ENCODE assay signal across 8 mouse cellular contexts in the genomic region with DNA sequence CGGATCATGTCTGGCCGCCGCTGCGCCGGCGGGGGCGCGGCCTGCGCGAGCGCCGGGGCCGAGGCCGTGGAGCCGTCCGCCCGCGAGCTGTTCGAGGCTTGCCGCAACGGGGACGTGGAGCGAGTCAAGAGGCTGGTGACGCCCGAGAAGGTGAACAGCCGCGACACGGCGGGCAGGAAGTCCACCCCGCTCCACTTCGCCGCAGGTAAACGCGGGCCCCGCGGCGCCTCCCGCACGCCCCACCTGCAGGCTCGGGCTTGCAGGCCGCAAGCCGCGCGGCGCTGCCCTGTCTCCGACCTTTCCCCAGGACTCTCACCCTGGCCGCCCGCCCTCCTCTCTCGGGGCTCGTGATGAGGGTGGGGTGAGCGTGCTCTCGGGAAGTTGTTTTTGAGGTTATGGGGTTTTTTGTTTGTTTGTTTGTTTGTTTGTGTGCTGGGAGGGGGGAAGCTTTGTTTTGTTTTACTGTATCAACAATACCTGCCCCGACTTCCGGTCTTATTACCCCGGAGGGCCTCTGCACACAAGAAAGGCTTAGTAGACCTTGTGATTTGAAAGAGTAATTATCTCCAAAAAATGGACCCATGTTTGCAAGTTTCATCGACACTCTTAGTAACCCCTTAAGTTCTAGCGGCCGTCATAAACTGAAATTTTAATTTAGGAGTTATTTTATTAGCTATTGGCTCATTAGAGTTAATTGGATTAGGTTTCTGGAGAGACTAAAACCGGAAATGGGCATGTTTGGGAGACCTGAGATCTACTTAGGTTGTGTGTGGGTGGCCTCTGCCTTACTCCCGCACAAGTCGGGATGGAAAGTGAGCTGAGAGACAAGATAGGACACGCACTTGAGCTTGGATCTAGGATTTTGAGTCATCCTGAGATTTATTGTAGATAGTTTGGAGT. TPM values are rescaled to one million over a fixed set of nuclear protein-coding genes. Genes with fewer than 3 reads are reported as not detected.
DNase-seq lines count a peak whose midpoint lies in the region; ATAC-seq and TF ChIP-seq lines count a peak whose summit lies in the region.

No protein-coding gene starts in this region.

- no peak for TF ChIP-seq CTCF in forebrain, postnatal 0 days (IDR thresholded peaks at IDR 0.05; ENCODE audit: low read depth)
- TF ChIP-seq CTCF in liver, postnatal 0 days (IDR thresholded peaks at IDR 0.05; ENCODE audit: low read depth), result no peak

- peaks cover 12% of the 10 kb centered on the region for H3K4me1 ChIP-seq in forebrain, postnatal 0 days (ENCODE audit: insufficient read depth)
- H3K4me1 ChIP-seq in intestine, embryonic 14.5 days (replicated peaks; ENCODE audit: control insufficient read depth, insufficient read depth, low read length), result peaks cover 16% of the 10 kb centered on the region
- peaks cover 13% of the 10 kb centered on the region for H3K4me1 ChIP-seq in liver, postnatal 0 days (ENCODE audit: insufficient read depth)
- H3K4me1 ChIP-seq in neural tube, embryonic 14.5 days (ENCODE audit: control insufficient read depth, insufficient read depth, low read length), result peaks cover 16% of the 10 kb centered on the region

- TF ChIP-seq EP300 in liver, postnatal 0 days (IDR thresholded peaks at IDR 0.05; ENCODE audit: low read depth), result no peak

- H3K36me3 ChIP-seq in forebrain, postnatal 0 days (ENCODE audit: insufficient read depth), result no peaks in the 10 kb centered on the region
- 0 out of 2 replicates have a peak, but pooled peaks cover 10% of the 10 kb centered on the region for H3K36me3 ChIP-seq in intestine, embryonic 14.5 days (ENCODE audit: control insufficient read depth, insufficient read depth, low read length)
- H3K36me3 ChIP-seq in liver, postnatal 0 days (replicated peaks; ENCODE audit: insufficient read depth, low read length), result 0 out of 2 replicates have a peak, but pooled peaks cover 2% of the 10 kb centered on the region
- no peaks in the 10 kb centered on the region for H3K36me3 ChIP-seq in neural tube, embryonic 14.5 days (ENCODE audit: control insufficient read depth, insufficient read depth, low read length)

- ATAC-seq in forebrain, postnatal 0 days, result peak; percentile 24; the same call in 1 of the 2 replicates
- ATAC-seq in intestine, embryonic 14.5 days (replicated peaks; ENCODE audit: low FRiP score, low TSS enrichment, low read depth), result peak; percentile 34
- peak; percentile 74 for ATAC-seq in liver, postnatal 0 days
- peak; percentile 3; the same call in 1 of the 2 replicates for ATAC-seq in neural tube, embryonic 14.5 days (ENCODE audit: low read depth)

- no peaks in the 10 kb centered on the region for H3K27me3 ChIP-seq in forebrain, postnatal 0 days (ENCODE audit: insufficient read depth, low read length)
- no peaks in the 10 kb centered on the region for H3K27me3 ChIP-seq in intestine, embryonic 14.5 days (replicated peaks; ENCODE audit: control insufficient read depth, insufficient read depth, low read length)
- no peaks in the 10 kb centered on the region for H3K27me3 ChIP-seq in liver, postnatal 0 days (ENCODE audit: insufficient read depth, low read length)
- H3K27me3 ChIP-seq in neural tube, embryonic 14.5 days (ENCODE audit: control insufficient read depth, insufficient read depth, low read length), result no peaks in the 10 kb centered on the region; the same call in 1 of the 2 replicates

- WGBS in forebrain, postnatal 0 days, result 2% methylated on average over 59 of the region's 62 CpGs
- WGBS in intestine, embryonic 14.5 days, result under 1% methylated on average over 54 of the region's 62 CpGs
- under 1% methylated on average over 60 of the region's 62 CpGs for WGBS in liver, postnatal 0 days (ENCODE audit: insufficient replicate concordance)
- WGBS in neural tube, embryonic 14.5 days, result under 1% methylated on average over 58 of the region's 62 CpGs

- H3K27ac ChIP-seq in forebrain, postnatal 0 days (ENCODE audit: low read depth, low read length), result peak overlapping the region; percentile 93
- peak overlapping the region; percentile 92 for H3K27ac ChIP-seq in intestine, embryonic 14.5 days (ENCODE audit: low read depth)
- H3K27ac ChIP-seq in liver, postnatal 0 days (ENCODE audit: low read depth), result peak overlapping the region; percentile 97
- H3K27ac ChIP-seq in neural tube, embryonic 14.5 days (ENCODE audit: low read depth, low read length), result peak overlapping the region; percentile 96

- peak; percentile 43 to 62 for DNase-seq in heart, adult 18-20 months
- DNase-seq in heart, postnatal 4 days, result no peak
- peak; percentile 52 for DNase-seq in brain, adult 2 months (ENCODE audit: low read depth, low spot score)
- DNase-seq in forebrain, postnatal 0 days, result peak; percentile 18
- peak; percentile 82 for DNase-seq in intestine, embryonic 14.5 days (ENCODE audit: low spot score)
- DNase-seq in liver, postnatal 0 days, result peak; percentile 69
- peak; percentile 78 for DNase-seq in thymus, postnatal 4 days

- H3K4me3 ChIP-seq in forebrain, postnatal 0 days (ENCODE audit: low read depth, low read length), result peak overlapping the region; percentile 98
- peak overlapping the region; percentile 98 for H3K4me3 ChIP-seq in intestine, embryonic 14.5 days (ENCODE audit: low read depth, low read length)
- peak overlapping the region; percentile 88 for H3K4me3 ChIP-seq in liver, postnatal 0 days (ENCODE audit: low read depth, low read length)
- peak overlapping the region; percentile 95 for H3K4me3 ChIP-seq in neural tube, embryonic 14.5 days (ENCODE audit: low read depth, low read length)

- H3K9me3 ChIP-seq in forebrain, postnatal 0 days (ENCODE audit: low read length), result no peaks in the 10 kb centered on the region
- no peaks in the 10 kb centered on the region for H3K9me3 ChIP-seq in intestine, embryonic 14.5 days (ENCODE audit: control insufficient read depth, low read length)
- H3K9me3 ChIP-seq in liver, postnatal 0 days (ENCODE audit: low read length), result no peaks in the 10 kb centered on the region
- H3K9me3 ChIP-seq in neural tube, embryonic 14.5 days (ENCODE audit: control insufficient read depth, low read length), result no peaks in the 10 kb centered on the region

- H3K9ac ChIP-seq in forebrain, postnatal 0 days, result peak overlapping the region; percentile 90
- H3K9ac ChIP-seq in intestine, embryonic 14.5 days (ENCODE audit: low read length), result peak overlapping the region; percentile 97
- H3K9ac ChIP-seq in liver, postnatal 0 days (replicated peaks), result peak overlapping the region; percentile 90
- H3K9ac ChIP-seq in neural tube, embryonic 14.5 days (replicated peaks; ENCODE audit: low read depth, low read length), result peak overlapping the region; percentile 97

- H3K4me2 ChIP-seq in forebrain, postnatal 0 days (ENCODE audit: low read depth), result peak overlapping the region; percentile 70
- H3K4me2 ChIP-seq in intestine, embryonic 14.5 days (ENCODE audit: low read length), result peak overlapping the region; percentile 66
- H3K4me2 ChIP-seq in liver, postnatal 0 days (ENCODE audit: low read depth, low read length), result peak overlapping the region; percentile 89
- peak overlapping the region; percentile 92 for H3K4me2 ChIP-seq in neural tube, embryonic 14.5 days (ENCODE audit: low read depth, low read length)

RNA-seq across cellular contexts. Expression of a gene that starts 0.8 kb away (rescaled TPM):
- total RNA-seq in heart, adult 18-20 months (2021), result 10 to 100 TPM; 71.9 to 80.4 TPM
- 100 to 1,000 TPM; 109 to 113 TPM for total RNA-seq in heart, postnatal 4 days (2021)
- 175 and 182 TPM in 2 replicates for total RNA-seq in forebrain, postnatal 0 days (2014; rRNA removed)
- 16.8 and 24.3 TPM in 2 replicates for polyA plus RNA-seq in forebrain, postnatal 0 days (2015; fragmentation: Nextera tagmentation; extraction: Ambion mirVana)
- 64.6 and 73.8 TPM in 2 replicates for polyA plus RNA-seq in intestine, embryonic 14.5 days (2014; fragmentation: Nextera tagmentation; extraction: Ambion mirVana)
- polyA plus RNA-seq in liver, postnatal 0 days (2015; fragmentation: Nextera tagmentation; extraction: Ambion mirVana), result 9.3 and 9.8 TPM in 2 replicates
- 71.2 and 86.2 TPM in 2 replicates for polyA plus RNA-seq in neural tube, embryonic 14.5 days (2014; fragmentation: Nextera tagmentation; extraction: Ambion mirVana)

Comparison
In these comparisons a context has a peak if more than half of its experiments do, and no peak if none do; other contexts are left out.
1. ATAC-seq: peak in every context shown above with its lines; median percentile 74 in liver, postnatal 0 days; 34 in intestine, embryonic 14.5 days; 24 in forebrain, postnatal 0 days; 3 in neural tube, embryonic 14.5 days.